In genomic region chr12:89613670-89614069, GRCm38 (mm10) we compare ENCODE assay signal across 17 mouse cellular contexts.
DNase-seq lines count a peak whose midpoint lies in the region; ATAC-seq and TF ChIP-seq lines count a peak whose summit lies in the region.
"Had no signal": no experiment of that assay in that cellular context is flagged by ENCODE, and none has a peak within 500 bp of the region (broad histone marks: within the 10 kb centered on the region; RNA-seq: fewer than 3 reads in every experiment).

No protein-coding gene starts in this region.

- no peaks in the 10 kb centered on the region for H3K9me3 ChIP-seq in forebrain, embryonic 11.5 days (ENCODE audit: control insufficient read depth, low read length)
- H3K9me3 ChIP-seq in forebrain, postnatal 0 days (ENCODE audit: low read length): no peaks in the 10 kb centered on the region
- no peaks in the 10 kb centered on the region for H3K9me3 ChIP-seq in hindbrain, embryonic 13.5 days
- H3K9me3 ChIP-seq in hindbrain, embryonic 12.5 days (replicated peaks): no peaks in the 10 kb centered on the region
- H3K9me3 ChIP-seq in midbrain, embryonic 14.5 days (ENCODE audit: control insufficient read depth, low read length): no peaks in the 10 kb centered on the region
- H3K9me3 ChIP-seq in midbrain, postnatal 0 days (ENCODE audit: low read length): no peaks in the 10 kb centered on the region
- H3K9me3 ChIP-seq: embryonic facial prominence, embryonic 10.5 days; heart, embryonic 15.5 days had no signal

- H3K36me3 ChIP-seq in forebrain, embryonic 11.5 days (ENCODE audit: control insufficient read depth, insufficient read depth, low read length): no peaks in the 10 kb centered on the region
- no peaks in the 10 kb centered on the region for H3K36me3 ChIP-seq in forebrain, postnatal 0 days (ENCODE audit: insufficient read depth)
- no peaks in the 10 kb centered on the region for H3K36me3 ChIP-seq in hindbrain, embryonic 13.5 days
- H3K36me3 ChIP-seq in hindbrain, embryonic 12.5 days: no peaks in the 10 kb centered on the region
- no peaks in the 10 kb centered on the region for H3K36me3 ChIP-seq in midbrain, embryonic 14.5 days (ENCODE audit: control insufficient read depth, insufficient read depth, low read length)
- no peaks in the 10 kb centered on the region for H3K36me3 ChIP-seq in midbrain, postnatal 0 days (ENCODE audit: insufficient read depth, low read length)
- H3K36me3 ChIP-seq: embryonic facial prominence, embryonic 10.5 days; heart, embryonic 15.5 days had no signal

- no peak overlapping the region for H3K27ac ChIP-seq in forebrain, embryonic 11.5 days (ENCODE audit: low read depth, low read length)
- no peak overlapping the region for H3K27ac ChIP-seq in forebrain, postnatal 0 days (ENCODE audit: low read depth, low read length)
- peak overlapping the region; percentile 23; the same call in 1 of the 2 replicates for H3K27ac ChIP-seq in hindbrain, embryonic 13.5 days
- no peak overlapping the region for H3K27ac ChIP-seq in hindbrain, embryonic 12.5 days
- no peak overlapping the region for H3K27ac ChIP-seq in midbrain, embryonic 14.5 days (replicated peaks; ENCODE audit: low read depth, low read length)
- no peak overlapping the region for H3K27ac ChIP-seq in midbrain, postnatal 0 days (ENCODE audit: low read depth, low read length)
- H3K27ac ChIP-seq: embryonic facial prominence, embryonic 10.5 days; heart, adult 2 months; heart, embryonic 15.5 days had no signal

- no peak for TF ChIP-seq CTCF in forebrain, postnatal 0 days (IDR thresholded peaks at IDR 0.05; ENCODE audit: low read depth)
- TF ChIP-seq CTCF in midbrain, postnatal 0 days (IDR thresholded peaks at IDR 0.05): no peak

- peak; percentile 56; the same call in 1 of the 2 replicates for ATAC-seq in forebrain, embryonic 11.5 days (replicated peaks; ENCODE audit: low FRiP score)
- no peak for ATAC-seq in forebrain, postnatal 0 days
- no peak; the same call in 1 of the 2 replicates for ATAC-seq in hindbrain, embryonic 13.5 days (ENCODE audit: low FRiP score)
- ATAC-seq in hindbrain, embryonic 12.5 days (ENCODE audit: low FRiP score): no peak
- no peak for ATAC-seq in midbrain, embryonic 14.5 days (ENCODE audit: low FRiP score, low TSS enrichment)
- ATAC-seq in midbrain, postnatal 0 days (ENCODE audit: low FRiP score): no peak
- ATAC-seq: intestine, embryonic 16.5 days had no signal

- H3K4me1 ChIP-seq in forebrain, embryonic 11.5 days (replicated peaks; ENCODE audit: control insufficient read depth, insufficient read depth, low read length): 0 out of 2 replicates have a peak, but pooled peaks cover 2% of the 10 kb centered on the region
- no peaks in the 10 kb centered on the region for H3K4me1 ChIP-seq in forebrain, postnatal 0 days (ENCODE audit: insufficient read depth)
- H3K4me1 ChIP-seq in hindbrain, embryonic 13.5 days (replicated peaks): peaks cover 10% of the 10 kb centered on the region
- H3K4me1 ChIP-seq in hindbrain, embryonic 12.5 days: 0 out of 2 replicates have a peak, but pooled peaks cover 5% of the 10 kb centered on the region
- H3K4me1 ChIP-seq in midbrain, embryonic 14.5 days (ENCODE audit: control insufficient read depth, insufficient read depth, low read length): peaks cover 5% of the 10 kb centered on the region; the same call in 1 of the 2 replicates
- no peaks in the 10 kb centered on the region for H3K4me1 ChIP-seq in midbrain, postnatal 0 days (ENCODE audit: insufficient read depth, low read length)
- H3K4me1 ChIP-seq: embryonic facial prominence, embryonic 10.5 days; heart, embryonic 15.5 days had no signal

- no peak for DNase-seq in forebrain, embryonic 11.5 days (ENCODE audit: low spot score)
- DNase-seq in forebrain, postnatal 0 days: no peak
- DNase-seq in midbrain, embryonic 14.5 days: peak; percentile 15
- no peak for DNase-seq in midbrain, postnatal 0 days (ENCODE audit: low spot score)
- no peak for DNase-seq in spleen, postnatal 36 days (ENCODE audit: low spot score in 2 of 2)
- DNase-seq: adrenal gland, postnatal 10 days; cerebellum, adult 11-12 months; cerebellum, adult 9-10 months; gastrocnemius, postnatal 14 days; heart, adult 2 months; heart, postnatal 14 days had no signal

- H3K4me3 ChIP-seq in forebrain, embryonic 11.5 days (ENCODE audit: low read depth, low read length): no peak overlapping the region
- no peak overlapping the region for H3K4me3 ChIP-seq in forebrain, postnatal 0 days (ENCODE audit: low read depth, low read length)
- H3K4me3 ChIP-seq in hindbrain, embryonic 13.5 days: no peak overlapping the region
- H3K4me3 ChIP-seq in hindbrain, embryonic 12.5 days: no peak overlapping the region
- H3K4me3 ChIP-seq in midbrain, embryonic 14.5 days (replicated peaks; ENCODE audit: low read depth, low read length): no peak overlapping the region
- no peak overlapping the region for H3K4me3 ChIP-seq in midbrain, postnatal 0 days (ENCODE audit: low read depth, low read length)
- H3K4me3 ChIP-seq: embryonic facial prominence, embryonic 10.5 days; heart, adult 2 months; heart, embryonic 15.5 days had no signal

- 13% methylated on average over 2 of the region's 2 CpGs for WGBS in forebrain, embryonic 11.5 days
- WGBS in forebrain, postnatal 0 days: 17% methylated on average over 2 of the region's 2 CpGs
- 32% methylated on average over 2 of the region's 2 CpGs for WGBS in hindbrain, embryonic 13.5 days
- 52% methylated on average over 2 of the region's 2 CpGs for WGBS in hindbrain, embryonic 12.5 days
- 31% methylated on average over 2 of the region's 2 CpGs for WGBS in midbrain, embryonic 14.5 days
- WGBS in midbrain, postnatal 0 days: 59% methylated on average over 2 of the region's 2 CpGs

- no peak overlapping the region for H3K9ac ChIP-seq in forebrain, embryonic 11.5 days (ENCODE audit: low read length)
- no peak overlapping the region for H3K9ac ChIP-seq in forebrain, postnatal 0 days
- H3K9ac ChIP-seq in hindbrain, embryonic 13.5 days: no peak overlapping the region
- H3K9ac ChIP-seq in hindbrain, embryonic 12.5 days: no peak overlapping the region
- no peak overlapping the region for H3K9ac ChIP-seq in midbrain, embryonic 14.5 days (replicated peaks; ENCODE audit: low read length)
- H3K9ac ChIP-seq in midbrain, postnatal 0 days (replicated peaks; ENCODE audit: low read length, poor library complexity, severe bottlenecking): no peak overlapping the region
- H3K9ac ChIP-seq: heart, embryonic 15.5 days had no signal

- H3K27me3 ChIP-seq in forebrain, embryonic 11.5 days (ENCODE audit: control insufficient read depth, insufficient read depth, low read length): no peaks in the 10 kb centered on the region
- H3K27me3 ChIP-seq in forebrain, postnatal 0 days (ENCODE audit: insufficient read depth, low read length): no peaks in the 10 kb centered on the region
- H3K27me3 ChIP-seq in hindbrain, embryonic 13.5 days: no peaks in the 10 kb centered on the region
- H3K27me3 ChIP-seq in hindbrain, embryonic 12.5 days: no peaks in the 10 kb centered on the region
- no peaks in the 10 kb centered on the region for H3K27me3 ChIP-seq in midbrain, embryonic 14.5 days (ENCODE audit: control insufficient read depth, insufficient read depth, low read length)
- H3K27me3 ChIP-seq in midbrain, postnatal 0 days (ENCODE audit: insufficient read depth, low read length): no peaks in the 10 kb centered on the region
- H3K27me3 ChIP-seq: heart, embryonic 15.5 days had no signal

- H3K4me2 ChIP-seq in forebrain, embryonic 11.5 days (ENCODE audit: low read depth, low read length, severe bottlenecking): no peak overlapping the region
- no peak overlapping the region for H3K4me2 ChIP-seq in forebrain, postnatal 0 days (ENCODE audit: low read depth)
- H3K4me2 ChIP-seq in hindbrain, embryonic 13.5 days: no peak overlapping the region
- H3K4me2 ChIP-seq in hindbrain, embryonic 12.5 days (replicated peaks): no peak overlapping the region
- H3K4me2 ChIP-seq in midbrain, embryonic 14.5 days (ENCODE audit: low read length): no peak overlapping the region
- no peak overlapping the region for H3K4me2 ChIP-seq in midbrain, postnatal 0 days (ENCODE audit: low read depth, low read length, poor library complexity, severe bottlenecking)
- H3K4me2 ChIP-seq: heart, embryonic 11.5 days; heart, embryonic 15.5 days had no signal
